Mouse (Mus musculus) monocyte, adult 5-6 weeks (primary cell): ENCODE results near the gene Zc3h4. TPM values are rescaled to one million over a fixed set of nuclear protein-coding genes. Genes with fewer than 3 reads are reported as not detected.
"Not testable (repeated sequence)": the region's sequence is repeated elsewhere in the genome, so short reads cannot be mapped to it uniquely, and the experiment has no call there.

Experiments used
- ATAC-seq: fragments of 153-309, 156-312 bp; replicated peaks from 2 replicates; pipeline ENCODE4 v1.8.0; 2017; ENCODE audit warnings: mild to moderate bottlenecking; ENCODE audit not compliant: low TSS enrichment, insufficient number of reproducible peaks, severe bottlenecking, poor library complexity, low FRiP score
- total RNA-seq: library from RNA; stranded (forward); fragments of 200-1000, 200-491, 200-594 nt; gene quantifications from 3 replicates; pipeline ENCODE4 v1.2.3, GENCODE M21; 2017

Zc3h4 gene
- 20.4 to 63.1 TPM (median 27.4 TPM) in 3 replicates for total RNA-seq

DNA sequence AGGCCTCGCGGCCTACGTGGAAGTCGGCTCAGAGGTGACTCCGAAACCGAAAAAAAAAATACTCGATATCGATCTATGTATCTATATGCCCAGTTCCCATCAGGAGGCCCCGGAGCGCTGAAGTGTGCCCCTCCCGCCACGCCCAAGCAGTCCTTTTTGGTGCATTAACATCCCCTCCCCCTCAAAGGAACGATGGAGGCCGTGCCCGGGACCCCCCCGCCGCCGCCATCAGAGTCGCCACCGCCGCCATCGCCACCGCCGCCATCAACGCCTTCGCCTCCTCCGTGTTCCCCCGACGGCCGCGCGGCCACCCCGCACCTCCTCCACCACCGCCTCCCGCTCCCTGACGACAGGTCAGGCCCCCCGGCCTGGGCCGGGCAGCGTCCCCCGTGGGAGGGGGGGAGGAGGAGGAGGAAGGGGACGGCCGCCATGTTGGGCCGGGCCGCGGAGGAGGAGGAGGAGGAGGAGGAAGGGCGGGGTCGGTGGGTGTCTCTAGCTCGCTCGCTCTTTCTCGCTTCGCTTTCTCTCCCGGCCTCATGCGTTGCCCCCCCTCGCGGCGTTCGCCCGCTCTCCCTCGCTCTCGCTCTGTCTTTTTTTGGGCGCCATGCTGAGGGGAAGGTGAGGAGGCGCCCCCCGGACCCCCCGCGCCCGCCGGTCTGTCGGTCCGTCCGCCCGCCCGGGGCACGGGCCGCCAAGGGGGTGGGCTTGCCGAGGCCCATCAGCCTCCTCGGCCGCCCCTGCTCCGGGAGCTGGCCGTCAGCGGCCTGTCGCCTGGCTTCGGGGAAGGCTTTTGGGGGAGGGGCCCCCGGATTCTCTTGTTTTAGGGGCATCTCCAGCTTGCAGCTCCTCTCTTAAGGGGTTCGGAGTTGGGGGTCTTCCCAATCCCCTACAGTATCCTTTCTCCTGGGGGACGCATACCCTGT, at the start of gene Zc3h4:
Gene Zc3h4 (plus strand): TSS at position 222 of the 923 bp plus-strand sequence.
- peak; percentile 36 for ATAC-seq

DNA sequence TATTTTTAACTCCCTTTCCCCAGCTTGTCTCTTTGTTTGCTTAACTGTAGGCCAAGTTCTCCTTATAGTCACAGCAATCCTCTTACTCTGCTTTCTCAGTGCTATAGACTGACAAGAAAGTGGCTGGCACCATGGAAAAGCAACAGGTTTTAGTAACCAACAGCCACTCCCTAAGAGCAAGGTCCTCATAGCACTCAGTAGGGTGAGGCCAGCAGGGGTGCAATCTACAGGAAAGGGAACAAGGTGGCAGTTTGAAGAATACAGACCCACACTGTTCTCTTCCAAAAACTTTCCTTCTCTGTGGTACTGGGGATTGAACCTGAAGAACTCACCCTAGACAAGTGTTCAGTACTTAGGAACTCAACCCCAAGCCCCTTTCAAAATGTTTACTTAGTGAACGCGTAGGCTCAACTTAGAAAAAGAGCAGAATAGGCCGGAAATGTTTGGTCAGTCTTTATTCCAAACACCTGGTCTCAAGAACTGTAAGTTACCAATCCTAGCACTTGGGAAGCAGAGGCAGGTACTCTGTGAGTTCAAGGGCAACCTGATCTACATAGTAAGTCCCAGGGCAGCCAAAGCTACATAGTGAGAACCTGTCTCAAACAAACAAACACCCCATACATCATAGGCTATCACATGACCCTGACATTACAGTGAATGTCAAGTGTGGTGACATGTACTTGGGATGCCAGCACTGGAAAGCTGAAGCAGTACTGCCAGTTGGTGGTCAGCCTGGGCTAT, 44.7 kb upstream of the Zc3h4 start:
- no peak for ATAC-seq

DNA sequence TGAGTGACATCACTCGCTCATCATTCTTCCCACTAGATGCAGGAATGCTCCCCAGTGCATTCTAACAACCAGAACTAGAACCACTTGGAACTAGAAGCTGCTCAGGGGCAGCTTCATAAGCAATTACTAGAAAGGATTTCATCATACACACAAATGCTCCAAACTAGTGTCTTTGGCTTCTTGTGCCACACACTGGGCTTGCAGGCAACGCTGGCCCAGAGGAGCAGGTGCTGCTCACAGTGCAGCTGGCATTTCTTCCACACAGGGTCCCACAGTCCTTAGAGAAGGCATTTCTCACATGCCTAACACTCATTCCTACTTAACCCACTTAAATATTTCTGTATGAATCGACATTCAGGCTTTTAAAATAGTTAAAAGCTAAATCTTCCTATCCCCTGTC, 43.1 kb upstream of the Zc3h4 start:
- ATAC-seq = no peak

DNA sequence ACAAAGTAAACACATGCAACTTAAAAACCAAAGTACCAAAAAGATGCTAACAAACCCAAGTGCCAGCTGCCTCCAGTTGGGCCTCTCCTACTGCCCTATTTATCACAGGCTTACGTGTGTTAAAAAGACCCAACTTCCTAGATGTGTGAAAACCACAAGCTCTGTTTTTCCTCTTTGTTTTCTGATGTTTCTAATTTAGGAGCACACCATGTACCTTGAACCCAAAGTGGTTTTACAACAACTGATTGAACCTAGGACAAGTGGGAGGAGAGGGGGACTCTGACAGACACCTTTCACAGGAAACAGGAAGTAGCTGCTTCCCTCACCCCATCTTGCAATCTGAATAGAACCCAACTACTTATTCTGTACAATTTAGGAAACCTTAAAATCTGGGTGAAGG, 36.4 kb upstream of the Zc3h4 start:
- no peak for ATAC-seq

DNA sequence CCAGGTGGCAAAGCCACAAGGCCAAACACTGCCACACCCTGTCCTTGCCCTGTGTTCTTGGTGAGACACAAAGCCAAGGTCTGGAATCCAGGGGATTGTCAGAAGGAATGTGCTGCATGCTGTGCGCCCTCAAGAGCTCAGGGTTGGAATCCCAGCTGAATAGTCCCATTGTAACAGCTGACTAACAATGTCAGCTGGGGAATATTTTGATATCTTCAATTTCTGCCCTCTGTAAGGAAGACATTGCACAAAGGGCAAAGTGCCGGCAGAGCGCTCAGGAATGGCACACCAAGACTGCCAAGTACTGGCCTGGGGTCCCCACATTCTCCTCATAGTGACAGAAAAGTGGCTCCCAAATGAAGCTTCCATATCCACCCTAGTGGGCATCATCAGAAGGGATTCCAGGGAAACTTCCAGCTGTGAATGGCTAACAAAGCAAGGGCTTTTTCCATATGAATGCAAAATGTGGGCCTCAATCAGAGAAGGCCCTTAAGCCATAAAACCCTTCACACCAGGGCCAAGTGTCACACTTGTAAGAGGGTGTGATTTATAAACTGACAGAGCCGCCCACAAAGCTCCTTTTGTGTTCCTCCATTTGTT, 35.7 kb upstream of the Zc3h4 start:
- ATAC-seq = no peak

DNA sequence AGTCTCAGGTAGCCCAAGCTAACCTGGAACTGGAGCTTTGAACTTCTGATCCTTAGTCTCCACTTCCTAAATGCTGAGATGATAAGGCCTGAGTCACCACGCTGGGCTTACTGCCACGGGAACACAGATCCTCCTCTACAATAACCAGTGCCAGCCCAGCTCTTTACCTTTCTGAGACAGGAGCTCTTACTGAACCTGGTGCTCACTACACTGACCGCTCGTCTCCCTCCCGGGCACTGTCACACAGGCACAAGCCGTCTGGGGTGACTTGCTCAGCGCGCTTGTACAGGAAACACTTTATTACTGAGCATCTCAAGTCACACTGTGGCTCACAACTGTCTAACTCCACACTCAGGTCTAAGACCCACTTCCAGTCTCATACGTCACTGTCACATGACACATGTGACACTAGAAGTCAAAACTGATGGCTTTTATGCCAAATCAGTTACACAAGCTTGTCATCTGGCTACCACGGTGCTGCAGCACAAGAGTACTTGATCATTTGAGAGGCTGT, 34.5 kb upstream of the Zc3h4 start:
- peak; percentile 57 for ATAC-seq

DNA sequence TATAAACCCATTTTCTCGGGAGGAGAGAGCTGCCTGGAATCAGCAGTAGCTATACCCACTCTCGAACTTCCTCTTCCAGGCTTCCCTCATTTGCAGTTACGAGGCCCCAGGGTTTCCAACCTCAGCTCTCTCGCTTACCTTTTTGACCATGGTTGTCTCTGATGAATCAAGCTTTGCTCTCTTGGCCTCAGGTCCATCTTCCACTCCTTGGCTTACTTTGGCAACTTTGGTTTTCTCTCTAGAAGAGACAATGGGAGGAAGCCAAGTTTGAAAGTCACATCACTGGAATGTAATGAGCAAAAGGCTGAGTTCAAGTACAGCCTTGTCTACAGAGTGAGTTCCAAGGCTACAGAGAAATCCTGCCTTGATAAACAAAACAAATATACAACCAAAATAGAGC, 34.0 kb upstream of the Zc3h4 start:
- no peak for ATAC-seq

DNA sequence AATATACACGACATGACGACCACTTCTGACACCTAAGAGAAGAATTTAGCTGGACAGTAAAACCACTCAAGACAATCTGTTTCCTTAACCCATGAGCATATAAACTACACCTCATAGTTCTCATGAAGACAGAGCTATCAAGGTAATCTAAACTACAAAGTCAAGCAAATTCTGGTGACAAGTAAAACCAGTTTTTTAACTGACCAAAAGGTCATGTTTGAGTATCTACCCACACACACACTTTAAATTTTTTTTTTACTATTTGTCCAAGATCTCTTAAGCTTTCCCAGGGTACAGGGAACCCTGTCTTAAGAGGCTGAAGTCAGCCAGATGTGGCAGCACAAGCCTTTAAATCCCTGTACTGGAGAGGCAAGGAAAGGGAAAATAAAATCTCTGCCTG, 31.9 kb upstream of the Zc3h4 start:
- ATAC-seq = no peak

DNA sequence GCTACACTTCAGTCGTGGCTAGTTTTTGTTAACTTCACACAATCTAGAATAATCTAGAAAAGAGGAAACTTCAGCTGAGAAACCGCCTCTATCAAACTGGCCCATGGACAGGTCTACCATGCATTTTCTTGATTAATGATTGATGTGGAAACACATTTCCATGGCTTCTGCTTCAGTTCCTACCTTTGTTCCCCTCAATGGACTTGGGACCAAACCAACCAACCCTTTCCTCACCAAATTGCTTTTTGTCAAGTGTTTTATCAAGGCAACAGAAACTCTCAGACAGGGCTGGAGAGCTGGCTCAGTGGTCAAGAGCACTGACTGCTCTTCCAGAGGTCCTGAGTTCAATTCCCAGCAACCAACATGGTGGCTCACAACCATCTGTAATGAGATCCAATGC, 30.1 kb upstream of the Zc3h4 start:
- ATAC-seq = no peak

DNA sequence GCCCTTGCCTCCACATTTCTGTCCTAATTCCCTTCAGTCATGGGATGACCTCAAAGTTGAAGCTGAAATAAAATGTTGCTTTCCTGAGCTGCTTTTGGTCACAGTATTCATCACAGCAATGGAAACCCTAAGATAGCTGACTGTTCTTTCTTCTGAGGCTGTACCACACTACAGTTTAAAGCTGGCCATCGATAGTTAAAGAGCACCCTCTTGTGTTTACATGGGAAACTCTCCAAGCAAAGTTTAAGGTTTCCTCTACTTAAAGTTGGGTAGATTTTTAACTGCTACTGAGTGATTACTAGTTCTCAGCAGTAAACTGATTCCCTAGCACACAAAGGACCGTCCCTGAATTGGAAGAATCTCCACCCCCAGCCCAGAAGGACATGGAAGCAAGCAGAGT, 27.0 kb upstream of the Zc3h4 start:
- ATAC-seq = 0 out of 2 replicates have a peak, but pooled peaks have one; percentile 35

DNA sequence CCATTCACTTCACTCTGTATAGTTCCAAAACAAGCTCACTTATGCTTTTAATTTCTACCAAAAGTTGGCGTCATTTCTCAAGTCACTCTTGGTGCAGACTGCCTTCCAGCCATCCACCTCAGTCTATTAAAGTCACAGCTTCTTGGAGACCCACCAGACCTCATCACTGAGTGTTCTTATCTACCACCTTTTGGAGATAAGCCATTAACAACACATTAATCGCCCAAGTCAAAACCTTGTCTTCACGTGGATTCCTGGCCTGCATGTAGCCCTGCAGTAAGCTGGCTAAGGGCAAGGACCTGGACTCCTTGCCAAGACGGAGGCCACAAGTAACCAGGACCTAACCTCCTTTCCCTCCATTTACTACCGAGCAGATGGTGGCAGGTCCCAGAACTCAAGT, 25.7 kb upstream of the Zc3h4 start:
- ATAC-seq = no peak

DNA sequence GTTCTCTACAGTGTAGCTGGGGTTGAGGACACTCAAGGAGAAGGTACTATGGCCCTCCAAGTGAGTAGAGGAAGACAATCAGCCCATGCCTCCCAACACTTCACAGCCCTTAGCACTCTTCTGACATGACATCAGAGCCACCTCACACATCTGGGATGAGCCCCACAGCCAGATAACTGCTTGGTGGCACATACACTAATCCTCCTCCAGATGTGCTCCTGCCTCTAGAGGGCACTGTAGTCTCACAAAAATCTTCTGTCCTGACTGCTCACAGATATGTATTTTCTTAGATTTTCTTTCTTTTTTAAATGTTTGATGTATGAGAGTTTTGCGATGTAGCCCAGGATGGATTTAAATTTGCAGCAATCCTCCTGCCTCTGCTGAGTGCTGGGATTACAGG, 24.2 kb upstream of the Zc3h4 start:
- ATAC-seq = peak; percentile 80; the same call in 1 of the 2 replicates

DNA sequence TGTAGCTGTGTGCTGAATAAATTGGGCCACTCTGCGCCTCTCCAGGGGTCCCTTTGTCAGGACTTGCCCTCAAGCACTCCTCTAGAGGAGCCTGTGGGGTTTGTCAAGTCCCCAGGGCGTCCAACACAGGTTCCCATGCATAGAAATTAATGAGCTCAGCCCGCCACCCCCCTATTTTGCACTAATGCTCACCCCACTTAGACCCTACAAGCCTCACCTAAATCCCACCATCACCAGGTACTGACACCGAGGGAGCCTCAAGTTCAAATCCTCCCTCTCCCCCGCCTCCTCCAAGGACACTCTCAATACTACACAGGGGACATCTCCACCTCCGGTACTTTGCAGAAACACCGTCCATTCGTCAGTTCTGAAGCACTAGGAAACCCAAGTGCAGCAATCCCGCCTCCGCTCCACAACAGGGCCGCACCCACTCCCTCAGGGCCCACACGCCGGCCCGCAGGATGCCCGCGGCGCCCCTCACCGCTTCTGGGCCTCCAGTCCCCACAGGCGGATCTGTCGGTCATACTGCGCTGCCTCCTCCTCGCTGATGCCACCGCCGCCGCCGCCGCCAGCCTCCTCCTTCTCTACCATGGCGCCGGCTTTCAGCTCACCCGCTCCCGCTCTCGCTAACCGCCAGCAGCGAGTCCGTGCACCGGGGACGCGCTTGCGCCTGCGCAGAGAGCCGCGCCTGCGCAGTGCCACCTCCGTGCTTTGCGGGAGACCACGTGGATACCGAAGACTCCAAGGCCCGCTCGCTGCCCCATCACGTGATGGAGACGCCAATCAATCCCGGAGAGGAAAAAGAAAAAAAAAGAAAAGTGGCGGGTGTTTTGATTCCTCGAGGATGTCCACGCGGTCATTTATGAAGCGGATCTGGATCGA, 13.3 kb upstream of the Zc3h4 start, which contains the start of gene Sae1:
Gene Sae1 (minus strand): TSS at position 647 of the 882 bp plus-strand sequence.
- ATAC-seq = peak; percentile 91

DNA sequence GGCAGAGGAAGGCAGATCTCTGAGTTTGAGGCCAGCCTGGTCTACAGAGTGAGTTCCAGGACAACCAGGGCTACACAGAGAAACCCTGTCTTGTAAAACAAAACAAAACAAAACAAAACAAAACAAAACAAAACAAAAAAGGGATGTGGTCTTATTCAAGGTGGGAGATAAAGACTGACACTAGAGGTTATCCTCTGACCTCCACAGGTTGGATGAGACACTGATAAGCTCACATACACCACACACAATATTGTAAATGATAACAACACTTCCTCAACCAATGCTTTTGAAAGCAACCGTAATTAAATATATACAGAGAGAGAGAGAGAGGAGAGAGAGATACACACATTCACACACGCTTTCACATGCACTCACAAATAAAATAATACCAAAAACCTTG, 10.8 kb upstream of the Zc3h4 start:
- ATAC-seq = not testable (repeated sequence)

DNA sequence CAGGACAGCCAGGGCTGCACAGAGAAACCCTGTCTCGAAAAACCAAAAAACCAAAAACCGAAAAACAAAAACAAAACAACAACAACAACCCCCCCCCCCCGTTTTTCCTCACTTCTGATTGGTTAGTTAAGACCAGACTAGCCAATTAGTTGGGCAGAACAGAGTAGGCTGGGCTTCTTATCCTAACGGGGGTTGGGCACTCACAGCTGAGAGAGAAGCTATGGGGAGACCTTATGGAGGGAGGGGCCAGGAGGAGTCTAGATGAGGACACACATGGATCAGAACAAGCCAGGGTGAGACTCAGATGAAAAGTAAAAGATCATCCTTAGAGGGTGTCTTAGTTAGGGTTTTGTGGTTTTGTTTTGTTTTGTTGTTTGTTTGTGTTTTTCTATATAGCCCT, 7.8 kb upstream of the Zc3h4 start:
- no peak for ATAC-seq

DNA sequence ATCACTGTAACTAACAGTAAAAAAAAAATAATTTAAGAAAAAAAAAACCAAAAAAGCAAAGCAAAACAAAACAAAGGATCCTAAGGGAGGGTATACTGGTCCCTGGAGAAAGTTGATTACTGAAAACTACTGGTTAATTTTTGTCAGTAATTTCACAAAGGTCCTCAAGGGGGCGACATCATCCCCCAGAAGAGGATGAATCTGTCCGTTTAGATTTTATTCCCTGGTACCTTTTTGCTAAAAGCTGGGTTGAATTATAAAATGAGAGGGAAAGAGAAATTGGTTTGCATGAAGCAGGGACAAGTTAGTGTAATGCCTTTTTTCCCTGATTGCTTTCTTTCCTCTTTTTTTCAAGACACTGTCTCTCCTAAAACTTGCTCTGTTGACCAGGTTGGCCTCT, 4.8 kb upstream of the Zc3h4 start:
- ATAC-seq = no peak

DNA sequence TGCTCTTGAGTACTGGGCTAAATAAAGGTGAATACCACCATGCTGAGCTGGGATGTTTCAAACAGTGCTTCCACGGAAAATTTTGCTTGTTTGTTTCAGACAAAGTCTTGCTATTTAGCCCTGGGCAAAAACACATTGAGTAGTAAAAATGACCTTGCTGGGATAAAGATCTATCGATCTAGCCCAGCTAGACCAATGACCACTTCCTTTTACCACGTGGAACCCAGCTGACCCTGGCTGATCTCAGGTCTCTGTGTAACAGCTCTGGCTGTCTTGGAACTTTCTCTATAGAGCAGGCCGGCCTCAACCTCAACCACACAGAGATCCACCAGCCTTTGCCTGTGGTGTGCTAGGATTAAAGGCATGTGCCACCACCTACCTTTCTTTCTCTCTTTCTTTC, 3.2 kb upstream of the Zc3h4 start:
- no peak for ATAC-seq

DNA sequence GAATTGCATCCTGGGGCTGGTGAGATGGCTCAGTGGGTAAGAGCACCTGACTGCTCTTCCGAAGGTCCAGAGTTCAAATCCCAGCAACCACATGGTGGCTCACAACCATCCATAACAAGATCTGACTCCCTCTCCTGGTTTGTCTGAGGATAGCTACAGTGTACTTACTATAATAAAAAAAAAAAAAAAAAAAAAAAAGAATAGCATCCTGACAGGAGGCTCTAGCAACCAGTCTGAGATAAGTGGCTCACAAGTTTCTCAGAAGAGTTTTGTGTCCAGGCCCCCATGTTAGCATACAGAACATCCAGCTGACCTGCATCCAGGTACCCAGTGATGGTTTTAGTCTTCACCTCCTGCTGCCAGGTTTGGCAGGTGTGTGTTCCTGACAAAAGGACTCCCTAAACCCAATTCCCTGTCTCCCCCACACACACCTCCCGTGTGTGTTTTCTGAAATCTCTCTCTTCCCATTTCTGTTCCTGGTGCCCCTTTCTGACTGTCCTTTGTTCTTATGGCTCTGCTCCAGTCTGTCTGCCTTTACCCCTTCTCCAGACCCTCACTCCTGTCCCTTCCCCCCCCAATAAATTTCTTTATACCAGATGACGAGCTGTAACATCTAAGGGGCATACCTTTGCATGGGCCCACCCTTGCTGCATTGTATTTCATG, 2.2 kb upstream of the Zc3h4 start:
- ATAC-seq = no peak
